Mouse (Mus musculus) liver, postnatal 0 days (tissue): Measurements from ENCODE around the gene Ifi35. TPM values are rescaled to one million over a fixed set of nuclear protein-coding genes. Genes with fewer than 3 reads are reported as not detected.

Experiments
- ATAC-seq: fragments of 200-750 bp; cut with Nextera tagmentation; 2 replicates; pipeline ENCODE4 v1.8.0; 2017; ENCODE audit warnings: mild to moderate bottlenecking, moderate library complexity
- DNase-seq: peaks from one replicate; pipeline ENCODE4 v3.0.0-alpha.2; 2016
- H3K27ac ChIP-seq: fragments of 300-500 bp; sonication (generic); 2 replicates; pipeline ENCODE4 v1.5.1; 2014; ENCODE audit warnings: antibody characterized with exemption, moderate library complexity, mild to moderate bottlenecking, low read depth
- H3K27me3 ChIP-seq: fragments of 300-500 bp; sonication (generic); 2 replicates; pipeline ENCODE4 v1.6.1; 2014; ENCODE audit warnings: low read length, control low read depth, mixed read lengths; ENCODE audit not compliant: insufficient read depth
- H3K36me3 ChIP-seq: fragments of 300-500 bp; sonication (generic); replicated peaks from 2 replicates; pipeline ENCODE4 v1.6.1; 2014; ENCODE audit warnings: mild to moderate bottlenecking, control low read depth, low read length, moderate library complexity, mixed read lengths; ENCODE audit not compliant: insufficient read depth
- H3K4me1 ChIP-seq: fragments of 300-500 bp; sonication (generic); 2 replicates; pipeline ENCODE4 v1.6.1; 2014; ENCODE audit warnings: antibody characterized with exemption, mild to moderate bottlenecking, control low read depth; ENCODE audit not compliant: insufficient read depth
- H3K4me2 ChIP-seq: fragments of 300-500 bp; sonication (generic); 2 replicates; pipeline ENCODE4 v1.6.1; 2014; ENCODE audit warnings: low read depth, mild to moderate bottlenecking, low read length, moderate library complexity, mixed read lengths
- H3K4me3 ChIP-seq: fragments of 300-500 bp; sonication (generic); 2 replicates; pipeline ENCODE4 v1.5.1; 2014; ENCODE audit warnings: low read depth, low read length
- H3K9ac ChIP-seq: fragments of 300-500 bp; sonication (generic); replicated peaks from 2 replicates; pipeline ENCODE4 v1.6.1; 2014; ENCODE audit warnings: mild to moderate bottlenecking, moderate library complexity
- H3K9me3 ChIP-seq: fragments of 300-500 bp; sonication (generic); 2 replicates; pipeline ENCODE4 v1.6.1; 2016; ENCODE audit warnings: mild to moderate bottlenecking, control low read depth, low read length, mixed read lengths
- CTCF ChIP-seq: sonication (generic); IDR thresholded peaks from 2 replicates; pipeline ENCODE4 v1.5.1; 2016; ENCODE audit warnings: antibody characterized with exemption, low read depth
- EP300 ChIP-seq: IDR thresholded peaks from 2 replicates; pipeline ENCODE4 v1.6.1; 2016; ENCODE audit warnings: antibody characterized with exemption, low read depth, mild to moderate bottlenecking
- WGBS: fragments of 180-500 bp; shearing (Covaris S2); extraction: QIAGEN DNeasy Blood & Tissue Kit; methylation state at CpG from one replicate; pipeline ENCODE4 v1.1.7; 2014; ENCODE audit not compliant: insufficient replicate concordance; 5-methylcytosine and 5-hydroxymethylcytosine counted together
- polyA plus RNA-seq: library from polyadenylated mRNA; unstranded; fragments of >200 nt; fragmentation: Nextera tagmentation; extraction: Ambion mirVana; gene quantifications from 2 replicates; pipeline ENCODE4 v1.2.1, GENCODE M21; 2015

Ifi35 gene
- polyA plus RNA-seq, result 27.2 and 28.2 TPM in 2 replicates

- Histone ChIP-seq H3K9me3 (no peaks in the 10 kb centered on the region), H3K27me3 (no peaks in the 10 kb centered on the region), H3K4me1 (peaks cover 37% of the 10 kb centered on the region), H3K36me3 (peaks cover 21% of the 10 kb centered on the region), H3K4me3 (peak within 1 kb of the TSS; percentile 84), H3K9ac (peak within 1 kb of the TSS; percentile 82), H3K4me2 (peak within 1 kb of the TSS; percentile 79), H3K27ac (peak within 1 kb of the TSS; percentile 94)
- 2% methylated on average over 10 of the region's 10 CpGs for WGBS
- TF ChIP-seq CTCF, result no peak
- TF ChIP-seq EP300, result peak; percentile 61
- DNase-seq (peak; percentile 88), ATAC-seq (peak; percentile 84)
Measured at GRCm38 (mm10) chr11:101448274-101448746, at the start of gene Ifi35. Ifi35 (plus strand) TSS chr11:101448407.

- Histone ChIP-seq H3K27me3 (no peaks in the 10 kb centered on the region), H3K9me3 (no peaks in the 10 kb centered on the region), H3K4me2 (no peak overlapping the region), H3K9ac (no peak overlapping the region), H3K36me3 (peaks cover 22% of the 10 kb centered on the region), H3K4me1 (peaks cover 7% of the 10 kb centered on the region), H3K4me3 (no peak overlapping the region), H3K27ac (no peak overlapping the region)
- 84% methylated on average over 2 of the region's 2 CpGs for WGBS
- TF ChIP-seq EP300 (no peak), CTCF (no peak)
- ATAC-seq (no peak), DNase-seq (no peak)
Measured at GRCm38 (mm10) chr11:101415306-101415705, 32.9 kb upstream of the Ifi35 start.

- Histone ChIP-seq H3K4me1 (peaks cover 7% of the 10 kb centered on the region), H3K9ac (peak overlapping the region; percentile 90), H3K27ac (peak overlapping the region; percentile 60), H3K36me3 (peaks cover 17% of the 10 kb centered on the region), H3K9me3 (no peaks in the 10 kb centered on the region), H3K4me2 (peak overlapping the region; percentile 99), H3K27me3 (no peaks in the 10 kb centered on the region), H3K4me3 (peak overlapping the region; percentile 97)
- peak; percentile 30 for DNase-seq
- TF ChIP-seq EP300 (no peak), CTCF (no peak)
- no peak; the same call in 1 of the 2 replicates for ATAC-seq
- under 1% methylated on average over 11 of the region's 11 CpGs for WGBS
Measured at GRCm38 (mm10) chr11:101416433-101417100, 31.6 kb upstream of the Ifi35 start.

- Histone ChIP-seq H3K4me3 (peak within 1 kb of the TSS; percentile 97), H3K4me1 (peaks cover 7% of the 10 kb centered on the region), H3K27ac (peak within 1 kb of the TSS; percentile 60), H3K9me3 (no peaks in the 10 kb centered on the region), H3K36me3 (peaks cover 14% of the 10 kb centered on the region), H3K27me3 (no peaks in the 10 kb centered on the region), H3K4me2 (peak within 1 kb of the TSS; percentile 99), H3K9ac (peak within 1 kb of the TSS; percentile 90)
- under 1% methylated on average over 44 of the region's 45 CpGs for whole genome bisulfite sequencing
- DNase-seq (peak; percentile 89), ATAC-seq (peak; percentile 91)
- TF ChIP-seq CTCF (no peak), EP300 (no peak)
Measured at GRCm38 (mm10) chr11:101417101-101417855, 30.9 kb upstream of the Ifi35 start, which contains the start of gene Aarsd1. Aarsd1 (minus strand) TSS chr11:101417615.

DNA sequence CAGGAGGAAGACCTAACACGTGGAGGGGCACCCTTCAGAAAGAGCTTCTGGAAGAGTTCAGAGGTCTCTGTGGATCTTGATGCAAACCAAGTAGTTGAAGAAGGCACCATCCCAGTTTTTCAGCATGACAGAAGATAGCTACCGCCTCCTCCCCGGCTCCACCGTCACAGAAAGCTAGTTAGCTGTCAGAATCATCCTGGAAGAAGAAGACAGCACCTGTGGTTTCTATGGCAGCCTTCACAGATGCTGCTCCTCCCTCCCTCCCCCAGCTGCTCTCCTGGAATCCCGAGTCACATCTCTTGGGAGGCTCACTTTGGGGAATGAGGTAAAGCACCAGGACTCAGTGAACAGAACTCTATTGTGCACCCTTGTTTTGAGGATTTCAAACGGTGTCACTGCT is 29.2 kb upstream of the Ifi35 start:
- TF ChIP-seq CTCF (no peak), EP300 (no peak)
- 69% methylated on average over 6 of the region's 6 CpGs for WGBS
- no peak overlapping the region for H3K4me2 ChIP-seq
- H3K4me3 ChIP-seq, result no peak overlapping the region
- no peak for DNase-seq
- H3K9ac ChIP-seq, result no peak overlapping the region
- no peak overlapping the region for H3K27ac ChIP-seq
- no peaks in the 10 kb centered on the region for H3K9me3 ChIP-seq
- ATAC-seq, result no peak
- peaks cover 11% of the 10 kb centered on the region for H3K4me1 ChIP-seq
- H3K27me3 ChIP-seq, result no peaks in the 10 kb centered on the region
- H3K36me3 ChIP-seq, result peaks cover 1% of the 10 kb centered on the region

DNA sequence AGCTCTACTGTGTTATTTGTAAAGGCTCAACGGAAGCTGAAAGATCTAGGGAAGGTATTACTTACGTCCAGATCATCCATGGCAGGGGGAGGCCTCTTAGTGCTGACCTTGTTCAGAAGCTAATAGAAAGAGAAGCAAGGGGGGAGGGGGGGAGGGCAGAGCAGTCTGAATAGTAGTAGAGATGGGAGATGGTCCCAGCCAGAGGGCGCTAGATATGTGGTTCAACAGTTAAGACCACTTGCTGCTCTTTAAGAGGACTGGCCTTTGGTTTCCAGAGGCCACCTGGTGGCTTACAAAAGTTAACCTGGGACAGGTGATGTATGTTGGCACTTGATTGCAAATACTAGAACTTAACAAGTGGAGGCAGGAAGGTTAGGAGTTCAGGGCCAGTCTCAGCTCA is 28.6 kb upstream of the Ifi35 start:
- Histone ChIP-seq H3K27me3 (no peaks in the 10 kb centered on the region), H3K4me2 (no peak overlapping the region), H3K4me1 (peaks cover 17% of the 10 kb centered on the region), H3K4me3 (no peak overlapping the region), H3K9ac (no peak overlapping the region), H3K36me3 (no peaks in the 10 kb centered on the region), H3K27ac (no peak overlapping the region), H3K9me3 (no peaks in the 10 kb centered on the region)
- WGBS, result 48% methylated on average over 3 of the region's 3 CpGs
- no peak for ATAC-seq
- DNase-seq, result no peak
- no peak for TF ChIP-seq EP300
- TF ChIP-seq CTCF, result peak; percentile 34; the same call in 1 of the 2 replicates
